Mouse (Mus musculus): ENCODE measurements around the gene Hps4.

- TF ChIP-seq CTCF (IDR thresholded peaks at IDR 0.05; ENCODE audit: low read depth, low read length) (no peak), POLR2A (IDR thresholded peaks at IDR 0.05; ENCODE audit: extremely low read depth, insufficient read depth, low read length) (no peak)
These were observed 48.1 kb downstream of the Hps4 start for GRCm38 (mm10) chr5:112391002-112391401.
